11 mouse cellular contexts compared by ENCODE assay signal in genomic region chr9:112187667-112188066, GRCm38 (mm10). TPM values are rescaled to one million over a fixed set of nuclear protein-coding genes. Genes with fewer than 3 reads are reported as not detected.
DNase-seq lines count a peak whose midpoint lies in the region; ATAC-seq and TF ChIP-seq lines count a peak whose summit lies in the region.
"Had no signal": no experiment of that assay in that cellular context is flagged by ENCODE, and none has a peak within 500 bp of the region (broad histone marks: within the 10 kb centered on the region; RNA-seq: fewer than 3 reads in every experiment).

No protein-coding gene starts in this region.

- 37% methylated on average over 14 of the region's 14 CpGs for WGBS in forebrain, embryonic 11.5 days
- 58% methylated on average over 14 of the region's 14 CpGs for WGBS in limb, embryonic 14.5 days

- no peak overlapping the region for H3K27ac ChIP-seq in forebrain, embryonic 11.5 days (ENCODE audit: low read depth, low read length)
- H3K27ac ChIP-seq in limb, embryonic 14.5 days (replicated peaks; ENCODE audit: low read depth, low read length), result no peak overlapping the region

- 0 out of 2 replicates have a peak overlapping the region, but pooled peaks have one; percentile 9 for H3K4me2 ChIP-seq in forebrain, embryonic 11.5 days (ENCODE audit: low read depth, low read length, severe bottlenecking)
- no peak overlapping the region for H3K4me2 ChIP-seq in limb, embryonic 14.5 days (replicated peaks; ENCODE audit: low read depth, low read length, severe bottlenecking)
- H3K4me2 ChIP-seq: lung, embryonic 14.5 days had no signal

- H3K36me3 ChIP-seq in forebrain, embryonic 11.5 days (ENCODE audit: control insufficient read depth, insufficient read depth, low read length), result no peaks in the 10 kb centered on the region
- no peaks in the 10 kb centered on the region for H3K36me3 ChIP-seq in limb, embryonic 14.5 days (ENCODE audit: control insufficient read depth, insufficient read depth, low read length)

- H3K9me3 ChIP-seq in forebrain, embryonic 11.5 days (ENCODE audit: control insufficient read depth, low read length), result no peaks in the 10 kb centered on the region
- H3K9me3 ChIP-seq in limb, embryonic 14.5 days (ENCODE audit: control insufficient read depth, low read length), result no peaks in the 10 kb centered on the region

- no peak overlapping the region for H3K9ac ChIP-seq in forebrain, embryonic 11.5 days (ENCODE audit: low read length)
- H3K9ac ChIP-seq in limb, embryonic 14.5 days (ENCODE audit: low read depth, low read length, severe bottlenecking), result no peak overlapping the region
- H3K9ac ChIP-seq: lung, embryonic 14.5 days had no signal

- H3K4me1 ChIP-seq in forebrain, embryonic 11.5 days (replicated peaks; ENCODE audit: control insufficient read depth, insufficient read depth, low read length), result peaks cover 7% of the 10 kb centered on the region; the same call in 1 of the 2 replicates
- peaks cover 7% of the 10 kb centered on the region; the same call in 1 of the 2 replicates for H3K4me1 ChIP-seq in limb, embryonic 14.5 days (ENCODE audit: control insufficient read depth, insufficient read depth, low read length)

- no peak overlapping the region for H3K4me3 ChIP-seq in forebrain, embryonic 11.5 days (ENCODE audit: low read depth, low read length)
- no peak overlapping the region for H3K4me3 ChIP-seq in limb, embryonic 14.5 days (replicated peaks; ENCODE audit: low read length)
- H3K4me3 ChIP-seq: erythroblast, embryonic 14.5 days had no signal

- ATAC-seq in frontal cortex, adult (ENCODE audit: low TSS enrichment), result 0 out of 2 replicates have a peak, but pooled peaks have one; percentile 17
- ATAC-seq in forebrain, embryonic 11.5 days (replicated peaks; ENCODE audit: low FRiP score), result no peak
- ATAC-seq in limb, embryonic 14.5 days (ENCODE audit: low FRiP score, low read depth), result peak; percentile 27; the same call in 1 of the 2 replicates
- no peak for ATAC-seq in megakaryocyte progenitor cell, adult 5-6 weeks (replicated peaks; ENCODE audit: poor library complexity)

- no peak for TF ChIP-seq POLR2A in limb, embryonic 14.5 days (IDR thresholded peaks at IDR 0.05; ENCODE audit: borderline replicate concordance, extremely low read depth, insufficient read depth, insufficient read length)

- no peak for DNase-seq in frontal cortex, postnatal 14 days (ENCODE audit: low spot score in 2 of 2)
- DNase-seq in cerebellum, adult 18-20 months, result peak; percentile 70 to 71
- DNase-seq in forebrain, embryonic 11.5 days (ENCODE audit: low spot score), result no peak
- DNase-seq in limb, embryonic 14.5 days (ENCODE audit: low spot score), result no peak
- no peak for DNase-seq in adrenal gland, adult 18-20 months (ENCODE audit: low spot score in 2 of 2)
- no peak for DNase-seq in lung, postnatal 10 days
- DNase-seq: kidney, adult 11 months; lung, embryonic 14.5 days had no signal

- H3K27me3 ChIP-seq in forebrain, embryonic 11.5 days (ENCODE audit: control insufficient read depth, insufficient read depth, low read length), result no peaks in the 10 kb centered on the region; the same call in 1 of the 2 replicates
- H3K27me3 ChIP-seq in limb, embryonic 14.5 days (ENCODE audit: control insufficient read depth, insufficient read depth, low read length), result no peaks in the 10 kb centered on the region

RNA-seq across cellular contexts. Expression of gene Arpp21, which starts 48.1 kb away (rescaled TPM):
- polyA plus RNA-seq in forebrain, embryonic 11.5 days (2014; fragmentation: Nextera tagmentation; extraction: Ambion mirVana), result 1.5 and 2.1 TPM in 2 replicates
- 28.3 and 31.8 TPM in 2 replicates for polyA plus RNA-seq in limb, embryonic 14.5 days (2012; rRNA removed)
- polyA plus RNA-seq in limb, embryonic 14.5 days (2014; fragmentation: Nextera tagmentation; extraction: Ambion mirVana), result 16.0 and 23.6 TPM in 2 replicates
- not detected for total RNA-seq in adrenal gland, adult 18-20 months (2021)
- 0.10 and 0.79 TPM in 2 replicates for total RNA-seq in megakaryocyte progenitor cell, adult 5-6 weeks (2015)
- 0.46 and 1.4 TPM in 2 replicates for total RNA-seq in megakaryocyte progenitor cell, adult 5-6 weeks (2017)

Comparison
In these comparisons a context has a peak if more than half of its experiments do, and no peak if none do; other contexts are left out.
1. ATAC-seq: peak in frontal cortex, adult (single experiment) and limb, embryonic 14.5 days (single experiment); none in forebrain, embryonic 11.5 days (single experiment) and megakaryocyte progenitor cell, adult 5-6 weeks (single experiment).
2. DNase-seq: peak in cerebellum, adult 18-20 months (2 of 2); none in frontal cortex, postnatal 14 days (0 of 2), forebrain, embryonic 11.5 days (single experiment), limb, embryonic 14.5 days (single experiment), adrenal gland, adult 18-20 months (0 of 2) and lung, postnatal 10 days (single experiment).